Mouse (Mus musculus): ENCODE data around the gene Ttc28.
A peak's percentile ranks its signal among the peaks of the same experiment; 100 is the strongest.

Gene Ttc28

DNA sequence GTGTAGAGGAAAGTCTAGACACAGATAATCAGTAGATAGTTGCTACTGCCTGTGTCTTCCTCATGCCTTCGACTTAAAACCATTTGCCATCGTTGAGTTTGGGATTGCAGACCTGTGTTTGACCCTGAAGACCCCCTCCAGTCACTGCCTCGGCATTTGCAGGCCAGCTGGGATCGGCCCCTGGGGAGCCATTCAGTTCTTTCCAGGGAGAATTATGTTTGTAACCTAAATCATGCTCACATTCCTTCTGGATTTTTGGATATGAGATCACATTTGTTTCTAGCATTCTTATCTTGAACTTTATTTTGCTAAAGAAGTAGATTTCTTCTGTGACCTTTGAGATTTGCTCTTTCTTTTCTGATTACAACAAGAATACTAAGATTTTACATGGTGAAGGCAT lies 80.5 kb downstream of the Ttc28 start:
- DNase-seq (ENCODE audit: low spot score in 2 of 2): no peak

- DNase-seq (ENCODE audit: low spot score in 2 of 2): no peak
Measured at GRCm38 (mm10) chr5:110960890-110961289, 81.3 kb downstream of the Ttc28 start.

DNA sequence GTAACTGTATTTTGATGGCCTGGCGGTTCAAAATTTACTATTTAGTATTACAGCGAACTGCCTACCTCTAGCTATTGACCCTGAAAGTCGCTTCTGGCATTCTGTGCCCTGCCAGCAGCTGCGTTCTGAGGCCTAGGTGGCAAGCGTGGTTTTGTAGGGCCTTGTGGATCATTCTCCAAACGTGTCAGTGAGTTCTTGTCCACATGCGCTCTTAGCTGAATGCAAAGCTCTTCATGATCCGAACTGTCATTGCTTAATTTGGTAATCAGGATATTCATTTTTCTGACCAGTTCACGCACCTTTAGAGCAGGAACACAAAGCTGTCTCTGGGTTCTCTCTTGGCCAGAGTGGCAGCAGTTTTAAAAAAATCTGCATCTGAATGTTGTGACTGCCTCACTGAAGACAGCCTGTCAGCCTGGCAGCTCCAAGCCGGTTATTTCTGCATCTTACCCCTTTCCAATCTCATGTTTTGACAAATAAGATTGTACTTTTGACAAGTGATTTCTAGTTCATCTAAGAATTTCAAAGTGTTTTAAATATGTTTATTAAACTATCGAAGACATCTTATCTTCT lies 88.0 kb downstream of the Ttc28 start:
- DNase-seq (ENCODE audit: low spot score in 2 of 2): no peak

DNA sequence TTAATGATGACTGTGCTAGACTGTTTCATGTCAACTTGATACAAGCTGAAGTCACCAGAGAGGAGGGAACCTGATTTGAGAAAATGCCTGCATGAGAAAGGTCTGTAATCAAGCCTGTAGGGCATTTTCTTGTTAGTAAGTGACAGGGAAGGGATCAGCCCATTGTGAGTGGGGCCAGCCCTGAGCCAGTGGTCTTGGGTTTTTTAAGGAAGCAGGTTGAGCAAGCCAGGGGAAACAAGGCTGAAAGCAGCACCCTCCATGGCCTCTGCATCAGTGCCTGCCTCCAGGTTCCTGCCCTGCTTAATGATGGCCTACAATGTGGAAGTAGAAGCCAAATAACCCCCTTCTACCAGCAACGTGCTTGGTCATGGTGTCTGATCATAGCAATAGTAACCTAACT lies 89.0 kb downstream of the Ttc28 start:
- DNase-seq (ENCODE audit: low spot score in 2 of 2): no peak

GRCm38 (mm10) chr5:110970162-110970780 lies 90.7 kb downstream of the Ttc28 start:
- no peak for DNase-seq (ENCODE audit: low spot score in 2 of 2)

- DNase-seq (ENCODE audit: low spot score in 2 of 2): no peak
Measured at GRCm38 (mm10) chr5:110976721-110977120, 97.1 kb downstream of the Ttc28 start.

GRCm38 (mm10) chr5:110977796-110978195 lies 98.2 kb downstream of the Ttc28 start:
- no peak for DNase-seq (ENCODE audit: low spot score in 2 of 2)

DNA sequence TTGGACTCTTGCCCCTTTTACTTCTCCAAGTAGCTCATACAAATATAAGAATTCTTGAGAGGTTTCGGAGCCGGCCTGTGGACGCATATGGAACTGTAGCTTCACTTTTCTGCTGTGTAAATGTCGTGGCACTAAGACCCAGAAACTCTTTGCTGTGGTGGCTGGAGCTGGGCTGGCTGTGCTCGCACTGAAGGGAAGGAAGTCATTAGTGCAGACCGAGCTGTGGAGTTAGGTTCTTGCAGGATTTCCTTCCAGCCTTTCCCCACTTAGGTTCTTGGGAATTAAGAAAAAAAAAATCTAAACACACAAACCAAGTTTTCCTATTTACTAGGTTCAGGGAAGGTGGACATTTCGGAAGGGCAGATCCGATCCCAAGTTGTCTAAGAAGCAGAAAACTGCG lies 98.9 kb downstream of the Ttc28 start:
- DNase-seq (ENCODE audit: low spot score in 2 of 2): peak; percentile 20 to 48

GRCm38 (mm10) chr5:110979011-110979860 lies 99.6 kb downstream of the Ttc28 start:
- peak; percentile 18 to 55 for DNase-seq (ENCODE audit: low spot score in 2 of 2)

DNA sequence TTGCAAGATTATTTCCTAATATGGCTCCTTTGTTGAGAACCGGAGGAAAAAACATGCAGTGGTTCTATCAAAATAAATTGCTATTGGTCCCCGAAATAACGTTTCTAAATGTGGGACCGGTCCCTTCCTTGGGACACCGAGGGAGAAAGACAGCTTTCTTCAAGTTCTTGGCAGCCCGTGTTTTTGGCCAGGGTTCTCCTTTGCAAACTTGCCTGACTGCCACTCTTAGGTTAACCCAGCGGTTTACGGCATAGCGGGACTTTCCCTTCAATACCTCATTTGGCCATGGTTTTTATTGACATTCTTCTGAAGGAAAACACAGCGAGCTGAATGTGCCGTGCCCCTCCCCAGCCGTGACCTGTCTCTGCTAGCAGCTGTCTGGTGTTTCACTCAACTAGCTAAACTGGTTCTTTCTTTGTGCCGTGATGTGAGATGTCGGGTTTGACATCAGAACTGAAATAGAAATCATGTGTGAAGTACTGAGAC lies 100.3 kb downstream of the Ttc28 start:
- DNase-seq (ENCODE audit: low spot score in 2 of 2): peak in 1 of 2 experiments; percentile 10

- no peak for DNase-seq (ENCODE audit: low spot score in 2 of 2)
Measured at GRCm38 (mm10) chr5:110980576-110980975, 101.0 kb downstream of the Ttc28 start.

DNA sequence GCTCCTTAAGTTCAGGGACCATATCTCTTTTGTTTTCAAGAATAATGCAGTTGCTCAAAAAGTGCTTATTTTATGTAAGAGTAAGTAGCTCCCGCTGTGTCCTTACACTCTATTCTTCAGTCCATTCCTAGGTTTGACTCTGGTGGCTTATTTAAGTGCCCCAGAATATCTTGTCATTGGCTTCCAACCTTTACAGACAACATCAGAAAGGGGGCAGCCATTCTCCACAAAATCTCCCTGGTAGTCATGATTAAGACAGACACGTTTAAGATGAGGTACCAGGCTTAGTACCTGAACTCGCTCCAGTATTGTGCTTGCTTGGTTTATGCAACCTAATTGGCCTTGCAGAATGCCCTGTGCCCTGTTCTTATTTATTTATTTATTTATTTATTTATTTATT lies 102.8 kb downstream of the Ttc28 start:
- no peak for DNase-seq (ENCODE audit: low spot score in 2 of 2)

DNA sequence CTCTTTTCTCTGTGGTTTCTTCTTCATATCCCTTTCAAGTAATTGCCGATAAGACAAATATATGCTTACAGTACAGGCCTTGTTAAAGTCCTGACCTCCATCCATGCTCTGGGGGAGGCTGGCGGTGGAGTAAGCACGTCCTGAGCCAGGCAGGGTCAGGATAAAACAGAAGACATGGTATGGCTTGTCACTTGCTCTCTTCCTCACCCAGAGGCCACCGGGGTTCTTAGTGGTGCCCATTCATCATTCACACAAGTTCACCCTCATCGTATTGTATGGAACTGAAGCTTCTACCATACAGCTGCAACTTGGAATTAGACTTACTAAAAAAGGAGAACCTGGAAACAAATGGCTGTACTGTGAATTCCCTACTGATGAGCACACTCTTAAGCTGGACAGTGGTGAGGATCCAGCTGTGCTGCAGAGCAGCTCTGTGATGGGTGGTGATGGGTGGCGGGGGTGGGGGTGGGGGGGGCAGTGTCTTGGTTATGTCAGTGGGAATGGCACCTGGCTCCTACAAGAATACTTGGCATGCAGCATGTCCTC lies 104.6 kb downstream of the Ttc28 start:
- DNase-seq (ENCODE audit: low spot score in 2 of 2): no peak

- no peak for DNase-seq (ENCODE audit: low spot score in 2 of 2)
Measured at GRCm38 (mm10) chr5:110996835-110997539, 117.4 kb downstream of the Ttc28 start.

DNA sequence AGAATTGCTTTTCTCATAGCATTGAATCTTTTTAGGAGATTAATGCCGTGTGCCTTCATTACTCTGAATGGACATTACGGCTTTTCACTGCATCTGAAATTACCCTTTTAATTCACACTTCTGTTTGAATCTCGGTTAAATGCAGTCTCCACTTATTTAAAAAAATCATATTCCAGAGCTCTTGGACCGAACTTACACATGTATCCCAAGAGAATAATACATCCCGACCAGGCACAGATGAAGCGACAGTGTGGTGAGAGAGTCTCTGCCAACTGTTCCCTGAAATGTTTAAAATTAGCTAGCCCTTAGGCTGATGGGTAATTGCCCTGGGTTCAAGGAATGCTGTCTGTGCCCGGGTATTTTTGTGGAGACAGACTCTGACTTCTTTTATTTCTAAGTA lies 118.1 kb downstream of the Ttc28 start:
- DNase-seq (ENCODE audit: low spot score in 2 of 2): no peak

GRCm38 (mm10) chr5:110998298-110998697 lies 118.7 kb downstream of the Ttc28 start:
- no peak for DNase-seq (ENCODE audit: low spot score in 2 of 2)

DNA sequence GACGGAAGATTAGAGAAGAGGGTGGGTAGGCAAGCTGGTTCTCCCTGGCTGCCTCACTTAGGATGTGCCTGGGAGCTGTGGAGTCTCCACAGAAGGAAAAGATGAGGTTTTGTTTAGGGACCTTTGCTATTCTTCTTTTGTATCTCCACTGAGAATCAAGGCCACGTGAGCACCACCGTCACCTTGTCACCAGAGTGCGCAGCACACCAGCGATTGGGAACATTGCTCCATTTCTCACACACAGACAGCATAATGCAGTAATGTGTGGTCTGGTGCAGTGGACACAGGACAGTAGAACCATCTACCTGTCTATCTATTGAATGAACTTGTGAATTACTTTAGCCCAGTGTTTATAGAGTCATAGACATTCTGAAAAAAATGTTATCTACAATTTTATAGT lies 121.3 kb downstream of the Ttc28 start:
- DNase-seq (ENCODE audit: low spot score in 2 of 2): no peak

DNA sequence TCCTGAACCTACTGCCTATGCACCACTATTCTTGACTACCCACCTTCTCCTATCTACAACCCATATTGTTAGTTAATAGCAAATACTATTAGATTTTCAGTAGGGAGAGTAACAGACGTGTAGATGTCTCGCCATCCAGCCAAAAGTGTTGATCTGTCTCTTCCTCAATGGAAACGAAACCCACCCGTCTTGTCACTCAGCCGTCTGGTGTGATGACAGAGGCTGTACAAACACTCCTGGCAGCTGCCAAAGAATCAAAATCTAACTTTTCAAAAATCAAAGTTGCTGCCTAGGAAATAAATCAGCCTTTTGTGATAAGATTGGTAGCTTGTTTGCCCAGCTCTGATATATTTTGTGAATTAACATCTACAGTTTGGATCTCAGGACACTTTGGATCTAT lies 123.6 kb downstream of the Ttc28 start:
- DNase-seq (ENCODE audit: low spot score in 2 of 2): no peak

DNA sequence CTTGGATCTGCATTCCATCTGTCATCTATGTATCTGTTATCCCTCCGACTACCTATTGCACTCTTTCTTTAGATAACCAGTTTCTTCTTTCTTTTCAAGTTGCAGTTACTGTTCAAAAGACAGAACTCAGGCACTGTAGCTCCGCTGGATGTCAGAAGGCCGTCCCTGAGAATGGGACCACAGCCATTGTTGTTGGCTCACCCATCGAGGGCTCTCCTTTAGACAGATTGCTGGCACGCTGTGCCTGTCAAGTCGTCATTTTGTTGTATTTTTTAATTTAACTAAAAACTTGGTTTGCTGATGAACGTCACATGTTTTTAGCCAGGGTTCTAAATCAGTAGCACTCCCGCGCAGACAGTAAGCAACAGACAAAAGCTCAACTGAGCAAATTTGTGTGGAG lies 124.1 kb downstream of the Ttc28 start:
- DNase-seq (ENCODE audit: low spot score in 2 of 2): no peak

DNA sequence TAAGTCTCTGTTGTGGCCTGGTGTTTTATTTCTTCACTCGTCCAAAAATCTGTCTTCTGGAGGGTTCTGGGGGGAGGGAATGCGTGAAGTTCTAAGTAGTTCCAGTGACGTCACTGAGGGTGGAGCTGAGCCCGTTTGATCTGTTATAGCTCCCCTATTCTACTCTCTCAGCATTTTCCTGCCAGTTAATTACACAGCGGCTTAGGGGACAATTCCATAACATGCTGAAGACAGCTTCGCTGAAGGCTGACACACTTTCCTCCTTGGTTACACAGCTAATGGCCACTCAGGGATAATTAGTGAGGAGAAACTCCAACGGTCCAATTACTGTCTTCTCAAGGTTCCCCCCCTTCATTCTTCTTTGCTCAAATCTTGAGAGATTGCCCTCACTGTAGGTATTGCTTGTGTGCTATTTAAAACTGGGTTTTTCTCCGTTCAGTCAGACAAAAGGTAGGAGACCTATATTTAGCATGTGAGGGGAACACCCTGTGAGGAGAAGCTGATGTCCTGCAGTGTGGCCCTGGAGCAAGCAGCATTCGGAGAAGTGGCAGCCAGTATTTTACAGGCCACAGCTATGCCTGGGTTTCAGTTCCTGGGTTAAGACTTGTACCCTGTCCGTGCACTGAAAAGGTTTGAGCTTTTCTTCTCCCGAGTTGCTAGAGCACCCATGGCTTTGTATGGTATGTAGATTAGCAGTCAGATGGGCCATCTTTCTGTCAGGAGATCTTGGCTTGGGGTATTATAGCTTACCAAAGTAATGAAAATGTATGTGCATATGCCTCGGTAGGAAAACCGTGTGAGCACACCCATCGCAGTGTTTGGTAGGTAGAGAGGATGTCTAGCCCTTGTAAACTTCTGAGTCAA lies 126.9 kb downstream of the Ttc28 start:
- DNase-seq (ENCODE audit: low spot score in 2 of 2): no peak

- DNase-seq (ENCODE audit: low spot score in 2 of 2): no peak
Measured at GRCm38 (mm10) chr5:111007136-111007500, 127.5 kb downstream of the Ttc28 start.

Measured in thymus, postnatal 10 days (tissue).